Mouse (Mus musculus): ENCODE data around the gene Stx12. TPM values are rescaled to one million over a fixed set of nuclear protein-coding genes. Genes with fewer than 3 reads are reported as not detected.

The Stx12 gene
- polyA plus RNA-seq, 1 experiment from 2014 or later, result 37.2 TPM

Other genes starting within 250 kb of the Stx12 start
- gene Eya3, start 245.5 kb downstream of the Stx12 start, polyA plus RNA-seq (2015; fragmentation: Nextera tagmentation; extraction: Ambion mirVana), result 20.6 and 26.8 TPM in 2 replicates
- 3.0 and 3.1 TPM in 2 replicates for gene Xkr8, start 152.0 kb downstream of the Stx12 start, polyA plus RNA-seq (2015; fragmentation: Nextera tagmentation; extraction: Ambion mirVana)
- 0.59 and 0.75 TPM in 2 replicates for gene Smpdl3b, start 127.3 kb downstream of the Stx12 start, polyA plus RNA-seq (2015; fragmentation: Nextera tagmentation; extraction: Ambion mirVana)
- 129 and 139 TPM in 2 replicates for gene Rpa2, start 116.2 kb downstream of the Stx12 start, polyA plus RNA-seq (2015; fragmentation: Nextera tagmentation; extraction: Ambion mirVana)
- gene Themis2, start 88.1 kb downstream of the Stx12 start, polyA plus RNA-seq (2015; fragmentation: Nextera tagmentation; extraction: Ambion mirVana), result 2.7 and 2.9 TPM in 2 replicates
- gene Ppp1r8, start 41.3 kb downstream of the Stx12 start, polyA plus RNA-seq (2015; fragmentation: Nextera tagmentation; extraction: Ambion mirVana), result 50.4 and 51.0 TPM in 2 replicates
- 45.4 and 52.4 TPM in 2 replicates for gene Fam76a, start 38.0 kb upstream of the Stx12 start, polyA plus RNA-seq (2015; fragmentation: Nextera tagmentation; extraction: Ambion mirVana)
- gene Fgr, start 89.6 kb upstream of the Stx12 start, polyA plus RNA-seq (2015; fragmentation: Nextera tagmentation; extraction: Ambion mirVana), result 6.0 and 7.8 TPM in 2 replicates
- 5.3 and 8.0 TPM in 2 replicates for gene Ahdc1, start 126.8 kb upstream of the Stx12 start, polyA plus RNA-seq (2015; fragmentation: Nextera tagmentation; extraction: Ambion mirVana)
- gene Wasf2, start 246.0 kb upstream of the Stx12 start, polyA plus RNA-seq (2015; fragmentation: Nextera tagmentation; extraction: Ambion mirVana), result 140 and 190 TPM in 2 replicates

All from thymus, postnatal 0 days (tissue).